Mouse (Mus musculus): ENCODE results near the gene Slc16a5. TPM values are rescaled to one million over a fixed set of nuclear protein-coding genes. Genes with fewer than 3 reads are reported as not detected.

Slc16a5 gene
- 0.07 and 0.13 TPM in 2 replicates for polyA plus RNA-seq (2015; fragmentation: Nextera tagmentation; extraction: Ambion mirVana)

DNA sequence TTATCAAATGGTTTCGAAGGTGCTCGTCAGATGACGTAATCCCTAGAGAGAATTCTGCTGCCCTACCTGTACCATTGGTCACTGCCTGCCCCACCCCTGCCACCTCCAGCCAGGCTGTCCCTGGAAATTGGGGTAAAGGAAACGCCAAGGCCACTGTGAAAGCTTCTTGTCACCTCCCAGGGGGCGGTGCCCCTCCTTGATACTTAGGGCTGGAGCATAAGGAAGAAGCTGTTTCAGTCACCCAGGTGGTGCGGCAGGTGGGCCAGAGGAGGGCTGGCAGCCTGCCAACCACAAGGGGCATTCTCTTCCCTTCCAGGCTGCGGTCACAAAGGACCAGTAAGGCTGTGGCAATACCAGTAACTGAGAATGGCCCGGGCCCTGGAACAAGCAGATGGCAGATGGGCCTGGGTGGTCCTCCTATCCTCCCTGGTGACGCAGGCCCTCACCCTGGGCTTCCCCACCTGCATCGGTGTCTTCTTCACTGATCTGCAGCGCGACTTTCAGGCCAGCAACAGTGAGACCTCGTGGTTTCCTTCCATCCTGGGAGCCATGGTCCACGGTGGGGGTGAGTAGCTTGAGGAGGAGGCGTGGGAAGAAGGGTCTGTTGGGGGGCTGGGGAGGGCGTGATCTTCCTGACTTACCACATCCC is at the start of gene Slc16a5:
Slc16a5 (plus strand) TSS at position 232 of the 649 bp plus-strand sequence.
- Histone ChIP-seq H3K27me3 (replicated peaks; ENCODE audit: insufficient read depth, low read length) (no peaks in the 10 kb centered on the region), H3K36me3 (ENCODE audit: insufficient read depth, low read length) (no peaks in the 10 kb centered on the region), H3K9me3 (ENCODE audit: low read length) (no peaks in the 10 kb centered on the region), H3K9ac (replicated peaks; ENCODE audit: low read depth) (no peak within 1 kb of the TSS), H3K27ac (ENCODE audit: low read length) (no peak within 1 kb of the TSS), H3K4me2 (replicated peaks; ENCODE audit: low read depth, low read length) (no peak within 1 kb of the TSS), H3K4me3 (ENCODE audit: low read depth, low read length) (no peak within 1 kb of the TSS), H3K4me1 (ENCODE audit: insufficient read depth, low read depth, low read length) (no peaks in the 10 kb centered on the region)
- no peak for TF ChIP-seq EP300 (IDR thresholded peaks at IDR 0.05)
- TF ChIP-seq CTCF (IDR thresholded peaks at IDR 0.05) = no peak
- peak; percentile 32 for DNase-seq (ENCODE audit: low spot score)
- 64% methylated on average over 15 of the region's 16 CpGs for WGBS
- ATAC-seq = peak; percentile 38

- DNase-seq (ENCODE audit: low spot score) (peak; percentile 99), ATAC-seq (peak; percentile 99)
- WGBS = under 1% methylated on average over 31 of the region's 56 CpGs
- Histone ChIP-seq H3K4me2 (replicated peaks; ENCODE audit: low read depth, low read length) (peak within 1 kb of the TSS; percentile 89), H3K9ac (replicated peaks; ENCODE audit: low read depth) (peak within 1 kb of the TSS; percentile 77), H3K27me3 (replicated peaks; ENCODE audit: insufficient read depth, low read length) (no peaks in the 10 kb centered on the region), H3K27ac (ENCODE audit: low read length) (peak within 1 kb of the TSS; percentile 84), H3K36me3 (ENCODE audit: insufficient read depth, low read length) (peaks cover 6% of the 10 kb centered on the region; the same call in 1 of the 2 replicates), H3K4me3 (ENCODE audit: low read depth, low read length) (peak within 1 kb of the TSS; percentile 95), H3K9me3 (ENCODE audit: low read length) (no peaks in the 10 kb centered on the region), H3K4me1 (ENCODE audit: insufficient read depth, low read depth, low read length) (peaks cover 8% of the 10 kb centered on the region; the same call in 1 of the 2 replicates)
- TF ChIP-seq CTCF (IDR thresholded peaks at IDR 0.05) = no peak
- no peak for TF ChIP-seq EP300 (IDR thresholded peaks at IDR 0.05)
Observed at GRCm38 (mm10) chr11:115419531-115420237, 42.6 kb upstream of the Slc16a5 start, which contains the start of the genes Atp5h and Kctd2. Gene Atp5h, minus strand, starts transcription at chr11:115419962. Gene Kctd2, plus strand, starts transcription at chr11:115420128.

DNA sequence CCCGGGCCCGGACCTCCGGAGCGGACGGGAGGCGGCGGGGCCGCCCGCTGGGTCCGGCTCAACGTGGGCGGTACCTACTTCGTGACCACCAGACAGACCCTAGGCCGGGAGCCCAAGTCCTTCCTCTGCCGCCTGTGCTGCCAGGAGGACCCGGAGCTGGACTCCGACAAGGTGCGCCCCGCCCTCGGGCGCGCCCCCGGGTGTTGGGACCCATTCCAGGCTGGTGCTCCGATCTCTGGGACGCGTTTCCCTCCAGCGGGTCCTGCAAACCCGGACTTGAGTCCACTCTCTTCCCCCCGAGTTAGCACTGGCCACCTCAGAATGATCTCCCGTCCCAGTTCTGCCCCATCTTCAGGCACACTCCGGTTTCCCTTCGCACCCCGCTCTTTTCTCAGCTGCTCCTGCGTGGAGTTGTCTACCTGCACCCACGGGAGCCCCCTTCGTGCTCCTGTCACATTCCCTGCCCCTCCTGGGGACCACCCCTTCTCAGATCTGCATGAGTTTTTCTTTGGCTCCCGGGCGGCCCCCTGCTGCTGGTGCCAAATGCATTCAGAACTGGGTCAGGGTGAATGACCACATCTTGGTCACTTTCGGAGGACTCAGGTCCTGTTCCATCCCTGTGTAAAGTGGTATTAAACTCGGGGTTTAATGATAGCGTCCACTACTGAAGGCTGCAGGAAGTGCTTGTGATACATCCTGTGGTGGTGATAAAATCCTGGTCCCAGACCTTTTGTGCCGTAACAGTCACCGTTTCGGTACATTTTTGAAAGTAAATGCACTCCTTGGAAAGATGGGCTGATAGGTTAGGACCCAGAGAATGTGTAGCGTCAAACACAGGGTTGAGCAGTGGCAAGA is 41.7 kb upstream of the Slc16a5 start:
- Histone ChIP-seq H3K4me1 (ENCODE audit: insufficient read depth, low read depth, low read length) (peaks cover 8% of the 10 kb centered on the region; the same call in 1 of the 2 replicates), H3K27ac (ENCODE audit: low read length) (peak overlapping the region; percentile 84), H3K27me3 (replicated peaks; ENCODE audit: insufficient read depth, low read length) (no peaks in the 10 kb centered on the region), H3K9ac (replicated peaks; ENCODE audit: low read depth) (peak overlapping the region; percentile 77), H3K36me3 (ENCODE audit: insufficient read depth, low read length) (peaks cover 3% of the 10 kb centered on the region; the same call in 1 of the 2 replicates), H3K4me3 (ENCODE audit: low read depth, low read length) (peak overlapping the region; percentile 95), H3K4me2 (replicated peaks; ENCODE audit: low read depth, low read length) (peak overlapping the region; percentile 89), H3K9me3 (ENCODE audit: low read length) (no peaks in the 10 kb centered on the region)
- DNase-seq (ENCODE audit: low spot score) (peak; percentile 60), ATAC-seq (peak; percentile 58)
- TF ChIP-seq EP300 (IDR thresholded peaks at IDR 0.05) (no peak), CTCF (IDR thresholded peaks at IDR 0.05) (no peak; the same call in 1 of the 2 replicates)
- 2% methylated on average over 36 of the region's 45 CpGs for WGBS

GRCm38 (mm10) chr11:115421328-115421727 is 40.9 kb upstream of the Slc16a5 start:
- Histone ChIP-seq H3K27ac (ENCODE audit: low read length) (no peak overlapping the region), H3K4me3 (ENCODE audit: low read depth, low read length) (peak overlapping the region; percentile 95; the same call in 1 of the 2 replicates), H3K9ac (replicated peaks; ENCODE audit: low read depth) (no peak overlapping the region), H3K27me3 (replicated peaks; ENCODE audit: insufficient read depth, low read length) (no peaks in the 10 kb centered on the region), H3K4me1 (ENCODE audit: insufficient read depth, low read depth, low read length) (peaks cover 8% of the 10 kb centered on the region; the same call in 1 of the 2 replicates), H3K4me2 (replicated peaks; ENCODE audit: low read depth, low read length) (peak overlapping the region; percentile 89; the same call in 1 of the 2 replicates), H3K9me3 (ENCODE audit: low read length) (no peaks in the 10 kb centered on the region), H3K36me3 (ENCODE audit: insufficient read depth, low read length) (no peaks in the 10 kb centered on the region; the same call in 1 of the 2 replicates)
- ATAC-seq (no peak), DNase-seq (ENCODE audit: low spot score) (no peak)
- WGBS = 44% methylated on average over 1 of the region's 1 CpGs
- TF ChIP-seq EP300 (IDR thresholded peaks at IDR 0.05) = no peak
- no peak for TF ChIP-seq CTCF (IDR thresholded peaks at IDR 0.05)

GRCm38 (mm10) chr11:115421972-115422371 is 40.3 kb upstream of the Slc16a5 start:
- H3K27ac ChIP-seq (ENCODE audit: low read length) = no peak overlapping the region
- H3K9me3 ChIP-seq (ENCODE audit: low read length) = no peaks in the 10 kb centered on the region
- H3K9ac ChIP-seq (replicated peaks; ENCODE audit: low read depth) = no peak overlapping the region
- H3K27me3 ChIP-seq (replicated peaks; ENCODE audit: insufficient read depth, low read length) = no peaks in the 10 kb centered on the region
- no peaks in the 10 kb centered on the region; the same call in 1 of the 2 replicates for H3K36me3 ChIP-seq (ENCODE audit: insufficient read depth, low read length)
- ATAC-seq = no peak
- WGBS = 89% methylated on average over 16 of the region's 16 CpGs
- TF ChIP-seq CTCF (IDR thresholded peaks at IDR 0.05) = no peak
- H3K4me2 ChIP-seq (replicated peaks; ENCODE audit: low read depth, low read length) = no peak overlapping the region
- peaks cover 8% of the 10 kb centered on the region; the same call in 1 of the 2 replicates for H3K4me1 ChIP-seq (ENCODE audit: insufficient read depth, low read depth, low read length)
- H3K4me3 ChIP-seq (ENCODE audit: low read depth, low read length) = no peak overlapping the region
- DNase-seq (ENCODE audit: low spot score) = no peak
